Mouse (Mus musculus) ZHBTc4 (cell line): ENCODE data around the gene Atp8b4.
"Not testable (repeated sequence)": the region's sequence is repeated elsewhere in the genome, so short reads cannot be mapped to it uniquely, and the experiment has no call there.

Experiments
- DNase-seq: peaks from one replicate; pipeline ENCODE4 v3.0.0-alpha.2; 2011; ENCODE audit warnings: low read depth, low spot score

The Atp8b4 gene

DNA sequence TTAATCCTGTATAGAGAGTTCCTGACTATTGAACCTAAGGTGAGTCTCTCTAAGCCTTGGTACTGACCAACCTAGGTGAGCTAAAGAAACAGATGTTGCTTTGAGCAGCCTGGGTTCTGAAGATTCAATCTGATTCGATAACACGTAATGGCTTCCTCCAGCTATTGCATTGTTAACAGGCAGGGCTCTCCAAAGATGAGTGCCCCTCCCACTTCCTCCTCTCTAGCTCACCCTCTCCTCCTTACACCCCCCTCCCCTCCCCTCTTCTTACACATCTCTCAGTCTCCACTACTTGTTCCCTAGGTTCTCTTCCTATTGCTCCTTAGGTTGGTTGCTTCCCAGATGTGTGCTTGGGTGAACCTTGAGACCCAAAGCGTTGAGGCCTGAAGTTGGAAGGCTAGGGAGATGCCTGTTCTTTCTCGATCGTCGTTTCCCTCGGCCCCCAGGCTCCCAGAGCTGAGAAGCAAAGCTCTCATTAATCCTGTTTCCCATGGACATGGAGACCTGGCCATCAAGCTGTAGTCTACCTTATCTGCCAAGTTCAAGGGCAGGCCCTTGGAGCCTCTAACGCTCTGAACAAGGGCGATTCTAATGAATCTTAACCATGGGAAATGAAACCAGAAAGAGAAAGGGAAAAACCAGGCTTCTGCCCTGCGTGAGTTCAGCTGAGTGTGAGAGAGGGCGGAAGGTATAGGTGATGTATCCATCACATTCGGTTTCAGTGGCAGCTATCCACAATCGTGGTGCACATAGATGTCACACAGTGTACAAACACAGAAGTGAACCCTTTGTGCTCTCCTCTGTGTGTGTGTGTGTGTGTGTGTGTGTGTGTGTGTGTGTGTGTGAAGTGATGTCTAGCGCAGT, 4.4 kb downstream of the Atp8b4 start:
- no peak for DNase-seq

GRCm38 (mm10) chr2:126495230-126495629, 5.2 kb downstream of the Atp8b4 start:
- DNase-seq, result no peak

- DNase-seq, result no peak
Observed at GRCm38 (mm10) chr2:126493306-126493705, 7.2 kb downstream of the Atp8b4 start.

DNA sequence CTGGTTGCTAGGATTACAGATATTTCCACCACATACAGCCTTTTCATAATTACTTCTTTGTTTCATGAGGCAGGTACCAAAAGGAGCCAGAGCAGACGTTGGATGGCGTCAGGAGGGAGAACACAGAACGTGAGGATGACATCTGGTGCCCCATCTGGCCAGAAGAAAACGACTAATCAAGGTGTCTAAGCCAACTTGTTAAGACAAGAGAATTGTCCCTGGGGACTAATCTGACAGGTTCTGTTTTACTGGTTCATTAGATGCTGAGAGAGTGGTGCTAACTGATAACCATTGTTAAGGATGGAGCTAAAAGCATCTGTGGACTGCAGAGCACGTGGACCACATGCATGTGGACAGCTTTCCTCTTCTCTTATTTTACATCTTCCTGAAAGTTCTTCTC, 7.8 kb downstream of the Atp8b4 start:
- no peak for DNase-seq

- no peak for DNase-seq
Observed at GRCm38 (mm10) chr2:126491446-126491845, 9.0 kb downstream of the Atp8b4 start.

- DNase-seq, result no peak
Observed at GRCm38 (mm10) chr2:126490573-126490972, 9.9 kb downstream of the Atp8b4 start.

DNA sequence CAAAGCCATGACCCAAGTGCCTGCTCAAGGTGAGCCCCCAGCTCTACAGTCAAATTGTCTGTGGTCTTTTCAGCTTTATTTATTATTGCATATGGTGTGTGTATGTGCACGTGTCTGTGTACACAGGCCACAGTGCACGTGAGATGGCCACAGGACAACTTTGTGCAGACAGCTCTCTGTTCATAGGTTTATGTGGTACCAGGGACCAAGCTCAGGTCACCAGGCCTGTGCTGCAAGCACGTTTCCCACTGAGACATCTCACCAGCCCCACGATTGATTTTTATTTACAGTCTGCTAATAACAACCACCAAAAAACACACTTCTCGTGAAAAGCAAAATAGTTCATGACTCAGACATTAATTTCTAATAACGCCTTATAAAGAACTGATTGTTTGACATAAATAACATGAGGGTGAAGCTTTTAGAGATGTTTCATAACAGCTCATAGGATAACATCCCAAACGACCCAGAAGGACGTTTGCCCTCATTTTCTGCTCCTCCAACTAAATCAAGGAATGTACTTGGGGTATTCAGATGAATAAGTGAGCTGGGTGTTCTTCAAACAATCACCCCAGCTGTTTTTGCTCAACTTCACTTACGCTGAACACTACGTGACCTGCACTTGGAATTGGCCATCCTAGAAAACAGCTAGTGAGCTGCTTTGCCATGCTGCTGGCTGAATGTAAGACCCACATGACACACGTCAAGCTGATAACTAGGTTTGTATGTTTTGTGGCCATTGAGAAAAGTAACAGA, 15.0 kb downstream of the Atp8b4 start:
- no peak for DNase-seq

- DNase-seq, result no peak
Observed at GRCm38 (mm10) chr2:126483337-126483736, 17.1 kb downstream of the Atp8b4 start.

DNA sequence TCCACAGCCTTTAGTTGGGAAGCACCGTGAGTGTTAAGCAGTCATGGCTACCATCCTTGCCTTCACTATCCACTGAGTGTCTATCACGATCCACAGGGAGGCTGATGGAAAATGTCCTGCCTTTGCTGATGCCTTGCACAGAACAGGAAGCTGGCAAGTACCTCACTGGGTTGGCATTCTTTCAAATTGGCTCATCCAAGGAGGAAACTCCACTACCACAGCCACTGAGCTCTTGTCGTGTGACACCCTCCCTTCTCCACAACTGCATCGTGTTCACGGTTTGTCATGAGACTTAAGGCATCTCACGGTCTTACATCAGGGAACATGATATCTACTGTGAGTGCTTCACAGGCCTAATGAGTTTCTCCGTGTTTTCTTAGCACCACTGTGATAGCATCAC, 22.9 kb downstream of the Atp8b4 start:
- DNase-seq, result no peak

DNA sequence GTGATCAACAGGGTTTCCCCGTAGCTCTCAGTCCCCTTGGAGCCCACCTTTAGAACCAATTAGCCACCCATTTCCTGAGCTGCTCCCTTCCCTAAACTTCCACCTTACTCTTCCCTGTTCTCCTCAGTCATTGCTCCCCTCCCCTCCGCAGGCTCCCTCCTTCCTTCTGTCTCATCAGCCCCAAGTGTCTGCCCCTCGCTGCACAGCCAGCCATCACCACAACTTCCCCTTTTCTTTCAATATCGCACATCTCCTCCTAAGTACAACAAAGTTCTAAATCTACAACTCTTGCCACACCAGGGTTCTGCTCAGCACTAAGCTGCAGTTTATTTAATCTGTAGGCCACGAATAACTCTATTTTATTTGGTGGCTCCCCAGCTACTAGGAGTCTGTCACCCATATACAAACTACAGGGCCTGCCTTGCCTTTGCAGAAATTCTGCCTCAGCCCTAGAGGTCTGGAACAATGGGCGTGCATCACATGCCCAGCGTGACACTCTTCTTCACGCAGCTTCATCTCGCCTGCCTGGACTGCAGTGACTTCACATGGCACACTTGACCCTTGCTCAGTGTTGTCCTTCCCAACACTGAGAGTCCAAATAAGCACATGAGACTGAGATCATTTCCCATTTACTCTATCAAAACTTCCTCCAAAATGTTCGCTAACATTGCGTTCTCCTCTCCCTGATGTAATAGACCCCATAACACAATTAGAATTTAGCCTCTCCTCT, 24.6 kb downstream of the Atp8b4 start:
- DNase-seq, result no peak

GRCm38 (mm10) chr2:126474019-126474418, 26.5 kb downstream of the Atp8b4 start:
- DNase-seq, result no peak

DNA sequence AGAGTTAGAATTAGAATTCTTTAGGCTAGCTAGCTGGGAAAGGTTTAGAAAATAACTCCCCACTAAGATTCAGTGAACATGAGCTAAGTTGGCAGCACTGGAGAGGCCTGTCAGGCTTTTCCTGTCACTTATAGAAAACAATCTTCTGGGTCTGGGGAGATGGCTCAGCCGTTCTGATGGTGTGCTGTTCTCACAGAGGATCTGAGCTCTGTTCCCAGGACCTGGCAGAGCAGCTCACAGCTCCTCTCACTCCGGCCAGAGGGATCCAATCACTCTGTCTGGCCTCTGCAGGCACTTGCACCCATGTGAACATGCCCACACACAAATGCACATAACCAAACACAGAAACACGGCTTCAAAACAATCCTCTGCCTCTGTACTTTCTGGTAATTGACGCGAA, 27.6 kb downstream of the Atp8b4 start:
- DNase-seq, result no peak

GRCm38 (mm10) chr2:126467790-126468189, 32.7 kb downstream of the Atp8b4 start:
- DNase-seq, result no peak

DNA sequence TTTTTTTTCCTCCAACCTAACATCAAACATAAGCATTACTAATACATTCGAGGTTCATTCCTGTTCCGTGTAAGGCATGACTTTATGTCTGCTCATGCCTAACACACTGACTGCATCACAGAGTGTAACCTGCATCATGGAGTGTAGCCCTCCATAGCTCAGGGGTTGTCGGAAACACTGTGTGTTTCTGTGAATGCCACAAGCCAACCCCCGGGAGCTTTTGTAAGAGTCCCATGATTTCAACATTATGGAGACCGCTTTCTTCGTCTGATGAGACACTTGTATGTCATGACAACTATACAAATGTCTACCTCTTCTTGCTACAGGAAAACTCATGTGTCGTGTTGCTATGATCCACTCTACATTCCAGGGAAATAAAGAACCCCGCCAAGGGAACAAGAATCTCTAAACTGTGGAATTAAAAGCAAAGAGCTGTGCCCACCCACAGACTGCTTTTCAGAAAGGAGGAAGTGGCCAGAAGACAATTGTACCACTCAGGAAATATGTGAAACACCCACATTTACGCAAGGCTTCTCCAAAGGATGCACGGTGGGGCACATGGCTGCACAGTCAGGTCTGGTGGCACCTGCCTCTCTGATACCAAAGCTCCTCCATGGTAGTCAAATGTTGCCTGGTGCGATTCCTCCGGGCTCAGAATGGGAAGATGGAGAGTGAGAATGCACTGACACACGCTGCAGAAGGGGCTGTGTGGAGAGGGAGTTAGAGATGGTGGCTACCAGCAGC, 33.9 kb downstream of the Atp8b4 start:
- no peak for DNase-seq

GRCm38 (mm10) chr2:126458661-126459060, 41.8 kb downstream of the Atp8b4 start:
- no peak for DNase-seq

DNA sequence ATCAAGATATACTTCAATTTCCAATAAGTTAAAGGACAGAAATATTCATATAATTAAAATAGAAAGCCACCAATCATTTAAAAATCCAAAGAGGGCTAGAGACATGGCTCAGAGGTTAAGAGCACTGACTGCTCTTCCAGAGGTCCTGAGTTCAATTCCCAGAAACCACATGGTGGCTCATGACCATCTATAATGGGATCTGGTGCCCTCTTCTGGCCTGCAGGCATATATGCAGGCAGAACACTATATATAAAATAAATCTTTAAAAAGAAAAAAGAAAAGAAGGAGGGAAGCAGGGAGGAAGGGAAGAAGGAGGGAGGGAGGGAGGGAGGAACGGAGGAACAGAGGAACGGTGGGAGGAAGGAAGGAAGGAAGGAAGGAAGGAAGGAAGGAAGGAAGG, 42.7 kb downstream of the Atp8b4 start:
- not testable (repeated sequence) for DNase-seq

DNA sequence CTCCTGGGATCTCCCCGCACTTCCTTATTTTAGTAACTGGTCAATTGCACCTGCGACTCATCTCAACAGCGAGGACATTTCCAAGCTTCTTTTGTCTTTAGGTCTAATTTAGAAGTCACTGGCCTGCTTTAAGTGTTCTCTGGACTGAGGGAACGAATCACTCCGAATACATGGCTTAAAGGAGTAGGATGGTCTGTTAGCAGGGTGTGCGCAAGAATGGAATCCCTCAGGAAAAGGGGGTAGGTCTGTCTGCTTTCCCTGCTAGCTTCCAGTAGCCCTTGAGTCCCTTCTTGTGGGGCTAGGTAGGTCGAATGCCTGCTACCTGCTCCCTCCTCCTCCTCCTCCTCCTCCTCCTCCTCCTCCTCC, 49.6 kb downstream of the Atp8b4 start:
- no peak for DNase-seq

DNA sequence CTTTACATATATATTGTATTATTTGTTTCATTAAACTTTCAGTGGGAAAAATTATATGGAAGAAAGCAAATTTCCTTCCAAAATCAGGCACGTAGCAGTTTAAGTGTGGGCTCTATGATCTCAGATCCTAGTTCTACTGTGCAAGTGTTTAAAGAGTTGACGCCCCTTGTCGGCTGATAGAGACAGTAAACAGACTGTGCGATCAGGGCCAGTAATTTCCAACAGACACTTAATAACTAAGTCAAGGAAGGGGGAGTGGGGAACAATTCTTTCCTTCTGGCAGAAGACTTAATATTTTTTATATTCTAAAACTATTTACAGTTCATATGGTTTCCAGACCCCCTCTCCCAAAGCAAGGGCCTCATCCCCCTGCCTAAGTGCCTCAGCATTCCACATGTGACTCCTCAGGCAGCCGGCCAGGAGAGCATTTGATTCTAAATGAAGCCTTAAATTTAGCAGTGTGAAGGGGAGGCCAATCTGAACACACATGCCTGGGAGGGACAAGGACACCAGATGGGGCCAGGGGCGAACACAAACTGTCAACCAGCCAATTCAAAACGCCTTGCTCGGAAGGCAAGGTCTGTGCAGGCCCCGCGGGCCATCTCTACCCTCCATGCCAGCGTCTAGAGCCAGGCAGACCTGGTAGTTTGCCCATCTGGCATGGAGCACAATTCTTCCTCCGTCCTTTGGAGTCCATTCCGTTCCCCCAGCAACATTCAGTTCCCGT, 50.1 kb downstream of the Atp8b4 start:
- DNase-seq, result no peak

DNA sequence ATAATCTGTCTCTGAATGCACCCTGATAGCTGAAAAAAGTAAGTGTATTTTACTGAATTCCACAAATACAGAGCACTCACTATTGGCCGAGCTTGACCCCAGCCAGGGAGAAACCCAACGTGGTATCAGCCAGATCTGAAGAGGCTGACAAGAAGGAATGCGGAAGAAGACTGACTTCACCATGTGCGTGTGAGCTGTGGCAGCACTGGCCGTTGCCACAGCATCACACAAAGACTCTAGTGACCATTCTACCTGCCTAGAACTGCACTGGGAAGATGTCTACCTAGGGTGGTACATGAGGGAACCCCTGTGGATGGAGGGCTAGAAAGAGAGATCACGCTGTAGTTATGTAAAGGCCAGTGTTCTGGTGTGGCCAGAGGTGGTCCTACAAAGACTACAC, 55.4 kb downstream of the Atp8b4 start:
- DNase-seq, result no peak

- no peak for DNase-seq
Observed at GRCm38 (mm10) chr2:126441586-126441985, 58.9 kb downstream of the Atp8b4 start.

DNA sequence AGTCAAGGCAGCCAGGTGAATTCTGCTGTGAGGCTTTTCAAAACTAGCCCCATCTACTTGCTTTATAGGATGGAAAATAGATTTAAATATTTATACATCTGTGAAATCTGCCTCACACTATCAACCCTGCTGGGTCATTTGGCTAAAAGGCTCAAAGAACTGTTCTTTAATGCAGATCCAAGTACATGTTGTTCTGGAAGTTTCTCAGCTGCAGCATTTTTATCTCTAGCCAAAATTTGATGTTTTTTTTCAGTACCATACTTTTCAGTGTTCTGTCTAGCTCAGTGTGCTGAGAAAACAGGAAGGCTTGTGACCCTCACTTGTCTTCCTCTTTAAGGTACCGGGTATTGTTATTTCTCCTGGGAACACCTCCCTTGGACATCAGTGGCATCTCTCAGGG, 65.8 kb downstream of the Atp8b4 start:
- DNase-seq, result no peak
